28 mouse cellular contexts compared by ENCODE assay signal in the genomic region with DNA sequence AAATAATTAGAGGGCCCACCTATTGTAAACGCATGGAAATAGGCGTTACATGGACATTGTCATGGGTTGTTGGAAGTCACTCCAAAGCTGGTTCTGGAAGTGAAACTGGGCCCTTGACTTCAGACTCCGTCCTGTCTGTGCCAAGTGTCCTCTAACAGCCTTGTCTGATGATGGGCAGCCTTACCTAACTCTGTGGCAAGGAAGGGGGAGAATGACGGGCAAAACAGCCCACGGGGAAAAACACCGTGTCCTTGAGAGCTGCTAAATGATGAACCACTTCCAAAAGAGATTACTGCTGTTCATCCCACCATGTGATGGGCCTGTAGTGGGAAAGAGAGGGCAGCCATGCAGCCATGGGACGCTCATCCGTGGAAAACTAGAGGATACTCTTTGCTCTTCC. TPM values are rescaled to one million over a fixed set of nuclear protein-coding genes. Genes with fewer than 3 reads are reported as not detected.
DNase-seq lines count a peak whose midpoint lies in the region; ATAC-seq lines count a peak whose summit lies in the region.
"Had no signal": no experiment of that assay in that cellular context is flagged by ENCODE, and none has a peak within 500 bp of the region (broad histone marks: within the 10 kb centered on the region; RNA-seq: fewer than 3 reads in every experiment).

No protein-coding gene starts in this region.

- H3K9me3 ChIP-seq in forebrain, embryonic 15.5 days = no peaks in the 10 kb centered on the region
- H3K9me3 ChIP-seq: embryonic facial prominence, embryonic 12.5 days; embryonic facial prominence, embryonic 15.5 days; G1E; heart, embryonic 13.5 days had no signal

- ATAC-seq in forebrain, embryonic 15.5 days (replicated peaks) = no peak
- ATAC-seq: forebrain, embryonic 14.5 days; hindbrain, postnatal 0 days; inflammation-experienced regulatory T-cells, adult 6 months; intestine, embryonic 16.5 days; Patski had no signal

- no peaks in the 10 kb centered on the region for H3K27me3 ChIP-seq in forebrain, embryonic 15.5 days
- H3K27me3 ChIP-seq: CH12.LX; embryonic facial prominence, embryonic 12.5 days; embryonic facial prominence, embryonic 15.5 days; heart, embryonic 13.5 days; Patski had no signal

- H3K4me2 ChIP-seq in forebrain, embryonic 15.5 days (replicated peaks) = no peak overlapping the region
- H3K4me2 ChIP-seq: embryonic facial prominence, embryonic 12.5 days; embryonic facial prominence, embryonic 15.5 days; hindbrain, embryonic 14.5 days had no signal

- no peak overlapping the region for H3K27ac ChIP-seq in forebrain, embryonic 15.5 days (replicated peaks)
- H3K27ac ChIP-seq: embryonic facial prominence, embryonic 12.5 days; embryonic facial prominence, embryonic 15.5 days; hindbrain, embryonic 14.5 days; hindbrain, postnatal 0 days had no signal

- no peak overlapping the region for H3K9ac ChIP-seq in forebrain, embryonic 15.5 days (replicated peaks)
- H3K9ac ChIP-seq: embryonic facial prominence, embryonic 12.5 days; embryonic facial prominence, embryonic 15.5 days; heart, embryonic 13.5 days; hindbrain, embryonic 14.5 days had no signal

- DNase-seq in adrenal gland, adult 8-10 months = peak; percentile 8
- DNase-seq in adrenal gland, postnatal 10 days = no peak
- DNase-seq in heart, adult 11 months = peak; percentile 93
- DNase-seq in heart, adult 8-10 months (ENCODE audit: low spot score) = no peak
- DNase-seq in layer of hippocampus, adult 9-11 months = peak; percentile 34
- no peak for DNase-seq in layer of hippocampus, postnatal 10 days (ENCODE audit: low spot score in 2 of 2)
- DNase-seq in 416B (ENCODE audit: low read depth) = peak; percentile 13
- DNase-seq: adrenal gland, adult 2 months; B cell, adult 2 months; cerebellum, adult 11 months; cerebellum, adult 2 months; cerebellum, adult 9-11 months; cerebellum, postnatal 25 days; gastrocnemius, postnatal 25 days; heart, postnatal 14 days; heart, postnatal 4 days had no signal

- 93% methylated on average over 8 of the region's 8 CpGs for WGBS in forebrain, embryonic 15.5 days

- no peaks in the 10 kb centered on the region for H3K36me3 ChIP-seq in forebrain, embryonic 15.5 days
- H3K36me3 ChIP-seq: embryonic facial prominence, embryonic 12.5 days; embryonic facial prominence, embryonic 15.5 days; G1E; heart, embryonic 13.5 days had no signal

- H3K4me3 ChIP-seq in forebrain, embryonic 15.5 days = no peak overlapping the region
- H3K4me3 ChIP-seq: embryonic facial prominence, embryonic 12.5 days; embryonic facial prominence, embryonic 15.5 days; heart, embryonic 13.5 days had no signal

- H3K4me1 ChIP-seq in forebrain, embryonic 15.5 days = no peaks in the 10 kb centered on the region
- H3K4me1 ChIP-seq: embryonic facial prominence, embryonic 12.5 days had no signal

RNA-seq across cellular contexts. Expression of a gene that starts 34.6 kb away (rescaled TPM):
- 100 to 1,000 TPM in 2 of 4 experiments, 10 to 100 TPM in 2; 86.7 to 143 (median 105) TPM for total RNA-seq in adrenal gland, adult 8-10 months (2022)
- total RNA-seq in adrenal gland, postnatal 10 days (2021) = 10 to 100 TPM; 45.2 to 64.7 TPM
- 10 to 100 TPM; 20.7 to 25.8 (median 24.1) TPM for total RNA-seq in heart, adult 8-10 months (2022)
- total RNA-seq in layer of hippocampus, postnatal 10 days (2021) = 10 to 100 TPM; 53.2 to 59.2 TPM
- 35.7 and 41.4 TPM in 2 replicates for polyA plus RNA-seq in forebrain, embryonic 15.5 days (2015; fragmentation: Nextera tagmentation; extraction: Ambion mirVana)
- total RNA-seq: CH12.LX had no signal

Comparison
In these comparisons a context has a peak if more than half of its experiments do, and no peak if none do; other contexts are left out.
1. DNase-seq: peak in adrenal gland, adult 8-10 months (single experiment), heart, adult 11 months (single experiment), layer of hippocampus, adult 9-11 months (single experiment) and 416B (single experiment); none in adrenal gland, postnatal 10 days (single experiment), heart, adult 8-10 months (single experiment) and layer of hippocampus, postnatal 10 days (0 of 2).